In the genomic region with DNA sequence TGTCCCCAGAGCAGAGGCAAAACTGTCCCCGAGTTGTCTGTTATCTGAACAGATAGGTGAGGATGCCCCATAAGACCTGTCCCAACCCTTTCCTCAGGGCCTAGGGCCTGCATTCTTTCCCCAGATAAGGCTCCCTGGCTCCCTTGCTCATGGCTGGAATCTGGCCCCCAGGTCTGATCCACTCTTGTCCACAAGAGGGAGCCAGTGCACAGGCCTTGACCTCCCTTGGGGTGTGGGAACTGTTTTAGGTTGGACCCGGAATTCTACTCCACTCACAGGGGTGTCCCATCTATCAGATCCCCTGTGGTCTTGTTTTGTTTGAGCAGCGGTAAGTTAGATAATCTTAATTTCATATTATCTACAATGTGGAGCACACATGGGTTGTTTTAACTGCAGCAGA, we compare ENCODE assay signal across 8 mouse cellular contexts. TPM values are rescaled to one million over a fixed set of nuclear protein-coding genes. Genes with fewer than 3 reads are reported as not detected.
DNase-seq lines count a peak whose midpoint lies in the region; ATAC-seq and TF ChIP-seq lines count a peak whose summit lies in the region.

No protein-coding gene starts in this region.

- no peak overlapping the region for H3K4me3 ChIP-seq in MEL (ENCODE audit: control insufficient read depth in 1 of 2, insufficient read depth in 1 of 2, low read depth in 2 of 2, low read length in 2 of 2)
- H3K4me3 ChIP-seq in forebrain, embryonic 10.5 days = no peak overlapping the region
- H3K4me3 ChIP-seq in layer of hippocampus, adult 2 months = no peak overlapping the region
- no peak overlapping the region for H3K4me3 ChIP-seq in lung, embryonic 16.5 days (ENCODE audit: low read length)

- H3K9me3 ChIP-seq in MEL (replicated peaks; ENCODE audit: insufficient read depth, low read length) = no peaks in the 10 kb centered on the region
- H3K9me3 ChIP-seq in forebrain, embryonic 10.5 days = no peaks in the 10 kb centered on the region
- no peaks in the 10 kb centered on the region for H3K9me3 ChIP-seq in lung, embryonic 16.5 days (ENCODE audit: control insufficient read depth, low read length)

- no peak overlapping the region for H3K4me2 ChIP-seq in lung, embryonic 16.5 days (ENCODE audit: low read depth, low read length)

- H3K79me2 ChIP-seq in MEL (ENCODE audit: control insufficient read depth, insufficient read depth, low read length, poor library complexity) = no peaks in the 10 kb centered on the region

- peak; percentile 94 for TF ChIP-seq RAD21 in MEL (IDR thresholded peaks at IDR 0.05; ENCODE audit: low read depth, low read length)

- H3K27me3 ChIP-seq in MEL (ENCODE audit: control insufficient read depth in 1 of 2, insufficient read depth in 2 of 2, low read length in 2 of 2) = no peaks in the 10 kb centered on the region; a peak in 1 of 4 replicates
- peaks cover 38% of the 10 kb centered on the region for H3K27me3 ChIP-seq in forebrain, embryonic 10.5 days (ENCODE audit: poor library complexity, severe bottlenecking)
- H3K27me3 ChIP-seq in lung, embryonic 16.5 days (ENCODE audit: control insufficient read depth, insufficient read depth, low read depth, low read length) = no peaks in the 10 kb centered on the region

- TF ChIP-seq CTCF in MEL (IDR thresholded peaks at IDR 0.05 in 2 of 3, conservative IDR thresholded peaks at IDR 0.05 in 1 of 3; ENCODE audit: control insufficient read depth in 1 of 3, insufficient read depth in 1 of 3, low read depth in 2 of 3, low read length in 3 of 3, poor library complexity in 1 of 3, severe bottlenecking in 1 of 3) = peak; percentile 90 to 99 (median 97)
- peak; percentile 98 for TF ChIP-seq CTCF in layer of hippocampus, adult 2 months (conservative IDR thresholded peaks at IDR 0.05)

- peak; percentile 60; the same call in 1 of the 2 replicates for ATAC-seq in lung, embryonic 16.5 days (ENCODE audit: low read depth)

- H3K36me3 ChIP-seq in MEL (ENCODE audit: control insufficient read depth in 1 of 2, insufficient read depth in 2 of 2, low read length in 2 of 2) = no peaks in the 10 kb centered on the region
- no peaks in the 10 kb centered on the region for H3K36me3 ChIP-seq in forebrain, embryonic 10.5 days (replicated peaks)
- H3K36me3 ChIP-seq in lung, embryonic 16.5 days (ENCODE audit: control insufficient read depth, insufficient read depth, low read length) = no peaks in the 10 kb centered on the region

- no peak overlapping the region for H3K27ac ChIP-seq in MEL (ENCODE audit: control insufficient read depth, low read depth, low read length)
- H3K27ac ChIP-seq in forebrain, embryonic 10.5 days = no peak overlapping the region
- no peak overlapping the region for H3K27ac ChIP-seq in layer of hippocampus, adult 2 months
- H3K27ac ChIP-seq in lung, embryonic 16.5 days (ENCODE audit: low read length) = no peak overlapping the region

- DNase-seq in MEL (ENCODE audit: low read depth, low spot score) = peak; percentile 70
- peak; percentile 67 for DNase-seq in c-Kit-positive CD71-negative TER-119-negative erythroid progenitor cells, embryonic 14.5 days (ENCODE audit: low read depth)
- peak; percentile 81 for DNase-seq in forebrain, embryonic 10.5 days (ENCODE audit: extremely low spot score, low spot score)
- DNase-seq in heart, postnatal 25 days (ENCODE audit: low spot score) = peak; percentile 47
- peak; percentile 39 to 82 for DNase-seq in layer of hippocampus, adult 2 months (ENCODE audit: low spot score in 2 of 2)
- DNase-seq in ovary, postnatal 14 days (ENCODE audit: low spot score) = peak; percentile 75
- DNase-seq in thymus, postnatal 14 days = peak; percentile 54

- TF ChIP-seq EP300 in MEL (IDR thresholded peaks at IDR 0.05; ENCODE audit: low read depth in 1 of 2, low read length in 2 of 2) = no peak

- H3K9ac ChIP-seq in MEL (ENCODE audit: control insufficient read depth, low read depth, low read length, poor library complexity, severe bottlenecking) = no peak overlapping the region
- no peak overlapping the region for H3K9ac ChIP-seq in lung, embryonic 16.5 days (ENCODE audit: low read length)

- H3K4me1 ChIP-seq in MEL (ENCODE audit: control insufficient read depth in 1 of 2, insufficient read depth in 2 of 2, low read length in 2 of 2) = no peaks in the 10 kb centered on the region
- H3K4me1 ChIP-seq in forebrain, embryonic 10.5 days = peaks cover 44% of the 10 kb centered on the region
- H3K4me1 ChIP-seq in lung, embryonic 16.5 days (replicated peaks; ENCODE audit: control insufficient read depth, insufficient read depth, low read length) = 0 out of 2 replicates have a peak, but pooled peaks cover 4% of the 10 kb centered on the region

- intact Hi-C loops in heart, postnatal 25 days (cut with DNase I) = loop anchor here (5.0 kb wide), 4 partner anchors 78 to 242 kb away; no protein-coding TSS in a partner anchor

- 16% methylated on average over 3 of the region's 3 CpGs for WGBS in forebrain, embryonic 10.5 days
- WGBS in lung, embryonic 16.5 days = 12% methylated on average over 3 of the region's 3 CpGs

- no peak for TF ChIP-seq POLR2A in MEL (IDR thresholded peaks at IDR 0.05; ENCODE audit: control insufficient read depth in 1 of 2, insufficient read depth in 1 of 2, low read depth in 1 of 2, low read length in 2 of 2, poor library complexity in 1 of 2)

TF ChIP-seq in MEL, 35 proteins besides CTCF, POLR2A, EP300 and RAD21:
- TF ChIP-seq MYB (IDR thresholded peaks at IDR 0.05; ENCODE audit: low read depth, low read length) (no peak), POLR2AphosphoS5 (IDR thresholded peaks at IDR 0.05; ENCODE audit: borderline replicate concordance, low read depth, low read length) (no peak), NELFE (IDR thresholded peaks at IDR 0.05; ENCODE audit: low read depth, low read length) (no peak), ZC3H11A (IDR thresholded peaks at IDR 0.05; ENCODE audit: low read depth, low read length) (peak; percentile 81), ELF1 (IDR thresholded peaks at IDR 0.05; ENCODE audit: low read depth, low read length) (no peak), UBTF (IDR thresholded peaks at IDR 0.05; ENCODE audit: borderline replicate concordance, insufficient read depth, low read depth, low read length) (no peak), TAL1 (IDR thresholded peaks at IDR 0.05; ENCODE audit: low read length) (no peak), BHLHE40 (IDR thresholded peaks at IDR 0.05; ENCODE audit: borderline replicate concordance, low read depth, low read length) (no peak), E2F4 (IDR thresholded peaks at IDR 0.05; ENCODE audit: borderline replicate concordance, low read depth, low read length) (no peak), NRF1 (IDR thresholded peaks at IDR 0.05; ENCODE audit: insufficient read depth, low read depth, low read length, poor library complexity, severe bottlenecking) (no peak), HCFC1 (IDR thresholded peaks at IDR 0.05; ENCODE audit: low read depth, low read length) (no peak), MAZ (IDR thresholded peaks at IDR 0.05; ENCODE audit: low read depth, low read length) (peak; percentile 68; the same call in 1 of the 2 replicates), ZNF384 (IDR thresholded peaks at IDR 0.05; ENCODE audit: low read depth, low read length) (peak; percentile 66; the same call in 1 of the 2 replicates), USF1 (IDR thresholded peaks at IDR 0.05; ENCODE audit: low read depth, low read length) (no peak), MEF2A (IDR thresholded peaks at IDR 0.05; ENCODE audit: extremely low read depth, insufficient replicate concordance, low read depth, low read length, poor library complexity, severe bottlenecking) (no peak), POLR2AphosphoS2 (IDR thresholded peaks at IDR 0.05; ENCODE audit: low read length) (no peak), MAFK (IDR thresholded peaks at IDR 0.05; ENCODE audit: borderline replicate concordance, low read depth, low read length) (no peak), SMC3 (IDR thresholded peaks at IDR 0.05; ENCODE audit: low read depth, low read length) (peak; percentile 84), GABPA (IDR thresholded peaks at IDR 0.05; ENCODE audit: low read depth, low read length) (no peak), ZMIZ1 (IDR thresholded peaks at IDR 0.05; ENCODE audit: low read depth, low read length) (no peak), CHD1 (IDR thresholded peaks at IDR 0.05; ENCODE audit: low read depth, low read length) (no peak), MYC (IDR thresholded peaks at IDR 0.05; ENCODE audit: low read depth, low read length) (no peak), USF2 (IDR thresholded peaks at IDR 0.05; ENCODE audit: borderline replicate concordance in 1 of 2, insufficient read depth in 1 of 2, low read depth in 1 of 2, low read length in 2 of 2) (no peak), MXI1 (IDR thresholded peaks at IDR 0.05; ENCODE audit: low read depth, low read length) (no peak), TBP (IDR thresholded peaks at IDR 0.05; ENCODE audit: low read depth, low read length) (no peak), CHD2 (IDR thresholded peaks at IDR 0.05; ENCODE audit: low read length) (no peak), ETS1 (IDR thresholded peaks at IDR 0.05; ENCODE audit: low read depth, low read length) (no peak), JUND (IDR thresholded peaks at IDR 0.05; ENCODE audit: low read depth, low read length) (no peak)

RNA-seq across cellular contexts. Expression of a gene that starts 35.1 kb away (rescaled TPM):
- not detected in 2 replicates for total RNA-seq in MEL (2012; rRNA removed)
- polyA plus RNA-seq in MEL (2012; ENCODE audit: insufficient read depth in 1 of 2, insufficient read length in 2 of 2, low read depth in 1 of 2, low replicate concordance in 2 of 2, missing spikeins in 1 of 2) = not detected
- polyA plus RNA-seq in forebrain, embryonic 10.5 days (2016; fragmentation: Nextera tagmentation; extraction: Ambion mirVana) = 2.1 and 2.2 TPM in 2 replicates
- 1 to 10 TPM in 1 of 2 experiments, under 1 TPM in 1; 0.55 to 1.1 TPM for total RNA-seq in heart, postnatal 25 days (2021)
- total RNA-seq in layer of hippocampus, adult 2 months (2021) = under 1 TPM in 1 of 2 experiments, not detected in 1; 0.64 TPM
- 26.4 and 27.6 TPM in 2 replicates for polyA plus RNA-seq in lung, embryonic 16.5 days (2015; fragmentation: Nextera tagmentation; extraction: Ambion mirVana)
